In genomic region chr7:19239423-19239822, GRCm38 (mm10) we compare ENCODE assay signal across 1 mouse cellular context.
TF ChIP-seq lines count a peak whose summit lies in the region.

No protein-coding gene starts in this region.

TF ChIP-seq in MEL, 35 proteins besides CTCF, POLR2A, EP300 and RAD21:
- TF ChIP-seq MXI1 (IDR thresholded peaks at IDR 0.05; ENCODE audit: low read depth, low read length), result peak; percentile 68; the same call in 1 of the 2 replicates
- TF ChIP-seq MYC (IDR thresholded peaks at IDR 0.05; ENCODE audit: low read depth, low read length), result 0 out of 2 replicates have a peak, but pooled peaks have one; percentile 38
- TF ChIP-seq SMC3 (IDR thresholded peaks at IDR 0.05; ENCODE audit: low read depth, low read length), result peak; percentile 98
- TF ChIP-seq MYB (IDR thresholded peaks at IDR 0.05; ENCODE audit: low read depth, low read length), result no peak
- no peak for TF ChIP-seq POLR2AphosphoS2 (IDR thresholded peaks at IDR 0.05; ENCODE audit: low read length)
- peak; percentile 89 for TF ChIP-seq ZC3H11A (IDR thresholded peaks at IDR 0.05; ENCODE audit: low read depth, low read length)
- TF ChIP-seq SIN3A (IDR thresholded peaks at IDR 0.05; ENCODE audit: low read length), result peak; percentile 76
